Mouse (Mus musculus) neutrophil, adult 59 days (primary cell): ENCODE results near the gene Bhlhe23. TPM values are rescaled to one million over a fixed set of nuclear protein-coding genes. Genes with fewer than 3 reads are reported as not detected.

Source experiments
- total RNA-seq, 2 experiments: library from RNA; stranded (reverse); gene quantifications; 1 replicate in 1 of 2; 2 replicates in 1 of 2; pipeline ENCODE4 v1.2.4; 2023

Gene Bhlhe23
- not detected for total RNA-seq

DNA sequence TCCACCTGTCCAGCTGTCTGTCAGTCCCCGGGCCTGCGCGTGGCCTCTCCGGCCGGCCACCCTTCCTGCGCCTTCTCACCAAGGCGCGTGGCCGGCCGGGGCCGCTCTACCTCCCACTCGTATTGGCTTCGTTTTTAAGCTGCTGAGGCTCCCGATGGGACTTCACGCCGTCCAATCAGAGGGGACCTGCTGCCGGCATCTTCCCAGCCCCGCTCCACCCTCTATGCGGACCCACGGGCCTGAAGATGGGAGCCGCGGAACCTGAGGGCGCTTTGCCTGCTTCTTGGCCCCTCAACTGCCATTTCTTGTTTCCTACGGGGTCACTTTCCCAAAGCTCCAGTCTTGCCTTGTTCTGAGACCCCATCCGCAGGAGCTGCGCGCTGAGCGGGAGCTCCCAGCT is at the start of gene Bhlhe23:
Gene Bhlhe23, minus strand, starts transcription at position 108 of the 400 bp plus-strand sequence.

DNA sequence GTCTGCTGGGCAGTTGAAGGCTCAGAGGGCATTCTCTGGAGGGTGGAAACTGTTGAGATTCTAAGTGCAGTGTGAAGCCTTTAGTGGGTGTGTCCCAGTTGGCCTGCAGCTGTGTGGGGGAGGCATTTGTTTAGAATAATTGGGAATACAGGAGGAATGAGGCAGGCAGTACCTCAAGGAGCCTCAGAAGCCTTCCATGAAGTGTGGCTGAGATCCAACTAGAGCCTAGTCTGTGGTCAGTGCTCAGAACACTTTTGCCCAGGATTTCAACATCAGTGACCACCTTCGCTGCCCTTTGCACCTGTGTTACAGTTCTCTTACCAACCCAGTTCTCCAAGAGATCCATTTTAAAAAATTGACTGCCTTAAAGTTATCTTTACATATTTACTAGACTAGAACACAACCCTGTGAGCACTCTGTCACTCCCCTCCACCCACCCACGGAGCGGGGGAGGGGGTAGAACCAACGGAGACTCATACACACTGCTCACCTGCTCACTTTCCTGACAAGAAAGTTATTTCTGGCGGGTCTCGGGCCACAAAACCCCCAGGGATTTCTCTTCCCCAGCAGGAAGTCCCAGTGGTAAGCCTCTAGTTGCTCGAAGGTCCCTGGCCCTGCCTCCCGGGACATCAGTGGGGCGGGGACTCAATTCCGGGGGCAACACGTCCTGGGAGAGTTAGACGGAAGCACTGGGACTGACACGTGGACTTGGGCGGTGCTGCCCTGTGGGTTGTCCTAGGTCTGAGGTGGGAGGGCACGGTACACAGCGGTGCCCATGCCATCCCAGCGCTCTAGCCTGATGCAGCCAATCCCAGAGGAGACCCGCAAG is 51.9 kb downstream of the Bhlhe23 start, which contains the start of gene Slc17a9:
Gene Slc17a9, plus strand, starts transcription at position 679 of the 829 bp plus-strand sequence.

Other genes with a start within 250 kb of the Bhlhe23 start
- 10 to 100 TPM; 17.5 to 21.1 TPM for gene Mrgbp, start 195.6 kb downstream of the Bhlhe23 start, total RNA-seq
- 10 to 100 TPM; 54.0 to 55.0 TPM for gene Ogfr, start 187.7 kb downstream of the Bhlhe23 start, total RNA-seq
- gene Col9a3, start 179.1 kb downstream of the Bhlhe23 start, total RNA-seq: under 1 TPM; 0.33 to 0.36 TPM
- gene Tcfl5, start 134.2 kb downstream of the Bhlhe23 start, total RNA-seq: not detected
- 10 to 100 TPM; 50.7 to 52.8 TPM for gene Dido1, start 66.9 kb downstream of the Bhlhe23 start, total RNA-seq
- 10 to 100 TPM; 55.2 to 56.0 TPM for gene Gid8, start 66.8 kb downstream of the Bhlhe23 start, total RNA-seq
- 10 to 100 TPM; 18.6 to 25.9 TPM for gene Slc17a9, start 51.6 kb downstream of the Bhlhe23 start, total RNA-seq
- 10 to 100 TPM; 51.5 to 52.1 TPM for gene Ythdf1, start 144.0 kb upstream of the Bhlhe23 start, total RNA-seq
- gene Birc7, start 152.1 kb upstream of the Bhlhe23 start, total RNA-seq: not detected
- not detected for gene Nkain4, start 177.8 kb upstream of the Bhlhe23 start, total RNA-seq
- gene Arfgap1, start 190.3 kb upstream of the Bhlhe23 start, total RNA-seq: 10 to 100 TPM; 45.2 to 49.6 TPM
- 1 to 10 TPM; 1.5 to 2.2 TPM for gene Col20a1, start 209.6 kb upstream of the Bhlhe23 start, total RNA-seq